Mouse (Mus musculus): ENCODE results near the gene Slc36a3. TPM values are rescaled to one million over a fixed set of nuclear protein-coding genes. Genes with fewer than 3 reads are reported as not detected.

Slc36a3 gene
- polyA plus RNA-seq (2012; ENCODE audit: low replicate concordance): 0.08 and 0.22 TPM in 2 replicates

DNA sequence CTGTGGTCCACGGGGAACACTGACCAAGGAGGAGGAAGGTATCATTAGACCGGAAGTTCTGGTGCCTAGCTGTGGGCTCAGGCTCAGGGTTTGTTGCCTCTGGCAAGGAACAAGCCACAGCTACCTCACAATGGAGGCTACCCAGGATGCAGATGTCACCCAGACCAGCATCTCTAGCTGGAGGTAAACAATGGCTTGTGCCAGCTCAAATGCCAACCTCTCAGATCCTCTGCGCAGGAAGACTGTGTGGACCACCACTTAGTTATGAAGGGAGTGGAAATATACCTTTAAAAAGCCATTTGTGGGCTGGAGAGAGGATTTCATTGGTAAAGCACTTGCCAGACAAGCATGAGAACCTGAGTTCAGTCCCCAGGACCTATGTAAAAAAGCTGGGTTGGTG, at the start of gene Slc36a3:
Slc36a3 (minus strand) TSS at position 101 of the 400 bp plus-strand sequence.

DNA sequence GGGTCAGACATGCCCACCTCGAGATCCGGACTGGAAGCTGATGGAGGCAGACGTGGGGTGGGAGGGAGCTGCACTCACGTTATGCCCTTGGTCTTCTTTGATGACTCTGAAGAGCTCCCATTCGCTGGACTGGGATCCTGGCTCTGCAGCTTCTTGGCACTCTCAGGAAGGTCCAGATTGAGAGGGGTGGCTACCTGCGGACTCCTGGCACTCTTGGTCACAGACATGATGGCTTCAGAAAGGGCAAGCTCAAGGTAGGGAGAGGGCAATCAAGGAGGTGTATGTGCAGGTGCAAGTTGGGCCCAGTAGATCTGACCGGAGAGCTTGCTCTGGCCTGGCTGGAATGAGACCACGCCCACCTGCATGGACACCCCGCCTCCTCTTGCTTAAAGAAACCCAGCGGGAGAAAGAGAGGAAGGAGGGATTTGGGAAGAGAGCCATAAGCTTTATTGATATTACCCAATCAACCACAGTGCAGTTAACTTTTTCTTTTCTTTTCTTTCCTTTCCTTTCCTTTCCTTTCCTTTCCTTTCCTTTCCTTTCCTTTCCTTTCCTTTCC, 33.3 kb upstream of the Slc36a3 start, which contains the start of gene Slc36a2:
Slc36a2 (minus strand) TSS at position 345 of the 559 bp plus-strand sequence.

DNA sequence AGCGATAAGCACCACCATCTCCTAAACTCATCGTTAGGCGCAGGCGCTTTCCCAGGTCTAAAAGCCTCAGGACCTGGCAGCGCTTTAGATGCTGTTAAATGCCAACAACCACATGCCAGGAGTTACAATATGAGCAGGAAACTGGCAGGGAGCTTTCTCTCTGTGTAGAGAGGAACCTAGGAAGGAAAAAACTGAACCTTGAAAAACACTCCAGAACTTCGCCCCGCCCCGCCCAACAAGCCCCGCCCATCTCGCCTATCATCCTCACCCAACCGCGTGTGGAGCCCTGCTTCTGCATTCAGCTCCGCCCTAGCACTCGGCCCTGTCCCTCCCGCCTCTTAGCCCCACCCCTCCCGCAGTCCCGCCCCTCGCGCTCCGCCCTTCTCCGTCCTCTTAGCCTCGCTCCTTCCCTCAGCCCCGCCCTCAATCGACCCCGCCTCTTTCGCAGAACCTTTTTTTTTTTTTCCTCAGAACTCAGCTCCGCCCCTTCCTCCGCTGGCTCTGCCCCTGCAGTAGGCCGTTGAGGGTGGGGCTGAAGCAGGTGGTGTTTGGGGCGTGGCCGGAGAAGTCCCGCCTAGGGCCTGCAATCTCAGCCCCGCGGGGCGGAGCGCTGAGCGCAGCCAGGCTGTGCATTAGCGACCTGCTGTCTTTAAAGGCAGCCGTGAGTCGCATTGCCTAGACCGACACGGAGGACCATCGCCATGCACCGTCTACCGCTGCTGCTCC, 53.9 kb downstream of the Slc36a3 start, which contains the start of gene Gm2a:
Gm2a (plus strand) TSS at position 653 of the 726 bp plus-strand sequence.

DNA sequence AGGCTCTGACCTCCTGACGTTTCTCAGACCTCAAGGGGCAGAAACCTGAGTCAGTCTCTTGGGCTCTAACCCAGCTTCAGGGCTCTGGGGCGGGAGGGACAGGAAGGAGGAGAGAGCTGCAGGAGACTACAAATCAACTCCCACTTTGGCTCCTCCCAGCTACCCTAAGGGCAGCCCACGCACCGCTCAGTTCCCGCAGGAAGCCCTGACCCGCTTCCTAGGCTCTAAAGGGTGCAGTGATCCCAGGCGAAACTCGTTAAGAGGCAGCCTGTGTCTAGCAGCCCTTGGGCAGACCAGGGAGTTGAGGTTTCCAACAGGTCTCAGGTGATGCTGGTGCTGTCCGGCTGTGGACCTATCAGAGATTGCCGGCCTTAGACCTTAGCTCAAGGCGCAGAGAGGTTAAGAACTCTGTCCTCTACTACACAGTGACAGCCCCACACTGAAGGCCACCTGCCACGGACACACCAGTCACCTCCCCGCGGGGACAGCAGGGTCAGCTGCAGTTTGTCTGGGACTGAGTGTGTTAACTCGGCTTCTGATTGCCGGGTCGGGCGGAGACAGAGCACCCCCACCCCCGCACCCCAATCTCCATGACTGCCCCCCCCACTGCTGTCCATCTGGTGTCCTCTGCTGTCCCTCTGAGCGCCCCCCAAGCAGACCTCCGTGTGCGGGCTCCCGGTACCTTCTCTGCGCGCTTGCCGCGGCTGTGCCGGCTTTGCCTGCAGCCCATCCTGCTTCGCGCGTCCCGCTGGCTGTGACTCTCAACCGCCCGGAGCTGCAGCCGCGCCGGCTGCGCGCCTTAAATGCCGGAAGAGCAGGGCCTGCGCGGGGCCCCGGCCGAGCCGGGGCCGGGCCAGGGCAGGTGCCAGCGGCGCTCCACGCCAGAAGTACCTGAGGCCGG, 73.9 kb downstream of the Slc36a3 start, which contains the start of gene Ccdc69:
Ccdc69 (minus strand) TSS at position 801 of the 901 bp plus-strand sequence.

Other genes starting within 250 kb of the Slc36a3 start
- gene Gpx3, start 249.3 kb downstream of the Slc36a3 start, polyA plus RNA-seq (2012; ENCODE audit: low replicate concordance): 8.4 and 9.6 TPM in 2 replicates
- 113 and 142 TPM in 2 replicates for gene Tnip1, start 188.8 kb downstream of the Slc36a3 start, polyA plus RNA-seq (2012; ENCODE audit: low replicate concordance)
- gene Anxa6, start 118.3 kb downstream of the Slc36a3 start, polyA plus RNA-seq (2012; ENCODE audit: low replicate concordance): 55.4 and 140 TPM in 2 replicates
- 16.3 and 21.5 TPM in 2 replicates for gene Ccdc69, start 73.6 kb downstream of the Slc36a3 start, polyA plus RNA-seq (2012; ENCODE audit: low replicate concordance)
- 32.1 and 110 TPM in 2 replicates for gene Gm2a, start 53.6 kb downstream of the Slc36a3 start, polyA plus RNA-seq (2012; ENCODE audit: low replicate concordance)
- gene Slc36a2, start 33.4 kb upstream of the Slc36a3 start, polyA plus RNA-seq (2012; ENCODE audit: low replicate concordance): not detected in 2 replicates
- gene Slc36a1, start 52.6 kb upstream of the Slc36a3 start, polyA plus RNA-seq (2012; ENCODE audit: low replicate concordance): 13.5 and 33.0 TPM in 2 replicates
- 0.01 TPM in 1 of 2 replicates, not detected in the other for gene Fat2, start 184.9 kb upstream of the Slc36a3 start, polyA plus RNA-seq (2012; ENCODE audit: low replicate concordance)

All from hematopoietic multipotent progenitor cell, adult 10-12 weeks (in vitro differentiated cells).